Mouse (Mus musculus): ENCODE results near the gene Sorl1.

GRCm38 (mm10) chr9:42146463-42146862 is 22.4 kb upstream of the Sorl1 start:
- TF ChIP-seq TCF3 (IDR thresholded peaks at IDR 0.05; ENCODE audit: insufficient read length, low read depth) = no peak
- no peak for TF ChIP-seq POLR2A (IDR thresholded peaks at IDR 0.05; ENCODE audit: insufficient read length, low read depth)
- no peak for TF ChIP-seq MYOD1 (IDR thresholded peaks at IDR 0.05; ENCODE audit: control insufficient read depth in 1 of 3, insufficient read length in 2 of 3, low read depth in 2 of 3)
- no peak for TF ChIP-seq USF1 (IDR thresholded peaks at IDR 0.05; ENCODE audit: low read depth)
- no peak for TF ChIP-seq TCF12 (IDR thresholded peaks at IDR 0.05; ENCODE audit: insufficient read depth, poor library complexity, severe bottlenecking)
- no peak for TF ChIP-seq POLR2AphosphoS2 (IDR thresholded peaks at IDR 0.05; ENCODE audit: insufficient read length, low read depth)
- TF ChIP-seq SRF (IDR thresholded peaks at IDR 0.05; ENCODE audit: control insufficient read depth, insufficient read length, low read depth) = no peak

Measured in myocyte (in vitro differentiated cells).